In genomic region chr4:81540496-81540895, GRCm38 (mm10) we compare ENCODE assay signal across 12 mouse cellular contexts.
"Had no signal": no experiment of that assay in that cellular context is flagged by ENCODE, and none has a peak within 500 bp of the region (broad histone marks: within the 10 kb centered on the region; RNA-seq: fewer than 3 reads in every experiment).

No protein-coding gene starts in this region.

- DNase-seq: kidney, adult 18-20 months; kidney, adult 9 months; kidney, postnatal 14 days; kidney, postnatal 4 days; liver; lung, adult 18-20 months; lung, postnatal 10 days; lung, postnatal 36 days; retina, postnatal 1 day; right cerebral cortex, postnatal 25 days; spleen, adult 18-20 months; thymus, postnatal 25 days had no signal
